Mouse (Mus musculus) 3134 (cell line): ENCODE data around the gene Arhgap25.
"Not testable (repeated sequence)": the region's sequence is repeated elsewhere in the genome, so short reads cannot be mapped to it uniquely, and the experiment has no call there.

Experiments used
- DNase-seq: peaks from one replicate; pipeline ENCODE4 v3.0.0-alpha.2; 2011; ENCODE audit warnings: low spot score; ENCODE audit not compliant: insufficient read length; ENCODE audit errors: extremely low read depth

Gene Arhgap25

DNA sequence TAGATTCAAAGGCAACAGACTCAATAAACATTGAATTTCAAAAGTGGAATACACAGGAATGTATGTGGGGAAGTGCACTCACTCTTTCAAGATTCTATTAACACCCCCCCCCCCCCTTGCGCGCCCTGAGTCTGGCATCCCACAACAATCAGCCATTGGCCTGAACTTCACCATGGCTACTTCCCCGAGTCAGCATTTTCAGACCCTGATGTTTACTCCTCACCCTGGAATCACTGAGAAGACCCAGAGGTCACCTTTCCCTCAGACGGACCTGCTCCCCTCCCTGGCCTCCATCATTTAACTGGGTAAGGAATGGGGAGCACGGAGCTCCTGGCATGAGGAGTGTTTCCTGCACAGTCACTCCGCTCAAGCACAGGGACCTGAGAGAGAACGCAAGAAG is 28.2 kb downstream of the Arhgap25 start:
- DNase-seq, result no peak

- DNase-seq, result no peak
Observed at GRCm38 (mm10) chr6:87503976-87504375, 29.1 kb downstream of the Arhgap25 start.

DNA sequence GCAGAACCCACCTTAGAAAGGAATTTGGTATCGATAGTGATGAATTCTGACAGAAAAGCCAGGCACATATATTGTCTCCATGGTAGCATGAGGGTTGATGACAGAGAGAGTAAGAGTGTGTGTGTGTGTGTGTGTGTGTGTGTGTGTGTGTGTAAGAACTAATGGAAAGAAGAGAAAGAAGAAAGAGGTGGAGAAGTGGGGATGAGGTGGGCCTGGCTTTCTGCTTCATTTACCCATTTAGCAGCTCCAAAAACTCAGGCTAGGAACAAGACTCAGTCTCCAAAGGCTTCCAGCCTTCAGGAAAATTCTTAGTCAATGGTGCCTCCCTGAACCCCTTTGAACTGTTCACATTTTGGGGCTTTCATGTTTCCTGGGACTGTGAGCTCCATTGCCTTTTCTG is 29.5 kb downstream of the Arhgap25 start:
- DNase-seq, result no peak

GRCm38 (mm10) chr6:87502831-87503286 is 30.2 kb downstream of the Arhgap25 start:
- no peak for DNase-seq

GRCm38 (mm10) chr6:87502411-87502810 is 30.6 kb downstream of the Arhgap25 start:
- DNase-seq, result no peak

DNA sequence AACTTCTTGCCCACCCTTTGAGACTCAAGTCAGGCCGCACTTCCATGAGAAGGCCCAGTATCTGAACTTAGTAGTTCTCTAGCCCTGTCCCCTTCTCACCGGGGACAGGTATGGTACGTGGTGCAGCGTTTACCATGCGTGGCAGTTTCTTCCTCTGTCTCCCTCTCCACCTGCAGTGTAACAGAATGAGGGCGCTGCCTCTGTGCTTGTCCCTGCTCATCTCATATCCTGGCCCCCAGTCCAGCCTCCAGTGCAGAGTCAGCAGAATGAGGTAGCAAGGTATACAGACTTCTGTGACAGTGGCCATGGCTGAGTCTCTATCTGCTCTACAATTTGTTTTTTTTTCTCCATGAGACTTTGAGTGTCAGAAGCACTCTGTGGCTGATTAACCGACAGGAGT is 32.4 kb downstream of the Arhgap25 start:
- no peak for DNase-seq

DNA sequence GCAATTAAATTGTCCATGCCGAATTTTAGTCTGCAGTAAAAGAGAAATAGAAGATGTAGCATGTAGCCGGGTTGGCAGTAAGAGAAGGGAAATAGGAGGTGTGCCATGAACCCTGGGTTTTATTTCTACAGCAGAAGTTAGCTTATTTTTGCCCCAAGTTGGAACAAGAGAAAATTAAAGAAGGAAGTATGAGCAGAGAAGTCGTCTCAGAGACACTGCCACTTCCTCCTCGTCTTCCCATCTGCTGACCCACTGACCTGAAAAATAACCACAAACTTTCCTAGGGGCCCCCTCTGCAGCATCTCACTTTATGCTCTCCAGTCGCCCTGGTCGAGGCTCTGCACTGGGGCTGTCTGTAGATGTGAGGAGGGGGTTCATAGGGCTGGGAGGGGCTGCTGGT is 33.3 kb downstream of the Arhgap25 start:
- no peak for DNase-seq

- no peak for DNase-seq
Observed at GRCm38 (mm10) chr6:87496143-87496542, 36.9 kb downstream of the Arhgap25 start.

DNA sequence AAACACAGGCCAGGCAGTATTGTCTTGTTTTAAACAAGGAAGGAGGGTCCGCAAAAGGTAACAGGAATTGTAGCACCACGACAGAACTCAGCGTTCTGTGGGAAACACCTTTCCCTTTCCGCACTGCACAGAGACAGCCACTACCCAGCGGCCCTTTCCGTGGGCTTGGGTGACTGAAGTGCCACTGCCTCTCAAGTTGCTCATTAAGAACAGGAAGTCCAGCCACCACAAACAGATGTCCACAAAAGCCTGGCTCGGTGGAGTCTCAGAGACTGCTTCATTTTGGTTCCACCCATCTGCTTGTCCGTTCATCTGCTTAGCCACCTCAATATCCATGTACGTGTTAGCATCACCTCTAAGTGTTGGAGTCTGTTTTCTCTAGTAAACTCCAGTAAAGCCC is 38.7 kb downstream of the Arhgap25 start:
- DNase-seq, result no peak

GRCm38 (mm10) chr6:87487657-87488426 is 45.2 kb downstream of the Arhgap25 start:
- DNase-seq, result no peak

- no peak for DNase-seq
Observed at GRCm38 (mm10) chr6:87484806-87485205, 48.3 kb downstream of the Arhgap25 start.

GRCm38 (mm10) chr6:87483900-87484289 is 49.2 kb downstream of the Arhgap25 start:
- DNase-seq, result no peak

- no peak for DNase-seq
Observed at GRCm38 (mm10) chr6:87483224-87483899, 49.7 kb downstream of the Arhgap25 start.

DNA sequence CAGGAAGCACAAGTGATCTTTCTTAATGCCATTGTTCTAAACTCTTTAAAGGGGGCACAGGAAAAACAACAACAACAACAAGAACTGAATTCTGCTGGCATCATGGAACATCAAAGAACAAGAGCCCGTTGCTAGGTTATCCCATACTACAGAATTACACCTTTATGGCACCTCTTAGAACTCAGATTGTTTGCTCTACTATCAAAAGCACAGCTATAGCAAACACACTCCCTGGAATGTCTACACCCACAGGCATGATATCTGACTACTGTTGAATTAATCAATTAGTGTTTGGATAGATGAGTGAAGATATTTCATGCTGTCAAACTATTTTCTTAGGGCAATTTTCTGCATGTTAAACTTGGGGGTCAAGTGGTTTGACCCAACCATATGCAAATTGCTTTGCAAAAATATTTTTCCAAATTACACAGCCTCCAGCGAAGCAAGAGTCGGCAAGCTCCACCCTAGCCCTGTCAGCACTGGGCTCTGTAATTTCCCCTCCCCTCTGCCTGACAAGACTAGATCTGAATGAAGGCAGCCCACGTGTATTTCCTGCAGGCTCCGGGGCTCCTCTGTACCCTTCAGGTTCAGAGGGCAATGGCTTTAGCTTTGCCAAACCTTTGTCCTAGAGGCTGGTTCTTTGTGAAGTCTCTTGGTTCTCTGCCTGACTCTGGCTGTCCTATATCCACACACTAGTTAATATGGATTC is 53.6 kb downstream of the Arhgap25 start:
- no peak for DNase-seq

GRCm38 (mm10) chr6:87478847-87479246 is 54.2 kb downstream of the Arhgap25 start:
- no peak for DNase-seq

- DNase-seq, result no peak
Observed at GRCm38 (mm10) chr6:87475223-87475622, 57.8 kb downstream of the Arhgap25 start.

GRCm38 (mm10) chr6:87470098-87470497 is 63.0 kb downstream of the Arhgap25 start:
- not testable (repeated sequence) for DNase-seq

GRCm38 (mm10) chr6:87468372-87468771 is 64.7 kb downstream of the Arhgap25 start:
- DNase-seq, result no peak

DNA sequence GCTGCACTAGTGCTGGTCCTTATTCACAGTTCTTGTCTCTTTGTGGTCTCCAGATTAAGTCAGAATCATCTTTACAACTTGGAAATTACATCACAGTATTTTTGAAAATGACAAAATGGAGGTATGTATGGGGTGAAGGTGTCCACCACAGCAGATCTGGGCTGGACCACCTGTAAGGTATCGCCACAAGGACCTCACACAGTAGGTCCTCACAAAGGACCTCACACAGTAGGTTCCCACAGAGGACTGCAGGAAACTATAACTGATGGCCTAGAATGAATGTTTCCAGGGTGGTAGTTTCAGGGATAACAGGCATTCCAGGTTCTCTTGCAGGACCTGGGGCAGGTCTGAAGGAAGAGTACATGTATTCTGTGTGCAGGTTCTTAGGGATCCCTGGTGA is 65.7 kb downstream of the Arhgap25 start:
- no peak for DNase-seq

- DNase-seq, result peak; percentile 39
Observed at GRCm38 (mm10) chr6:87466221-87466620, 66.8 kb downstream of the Arhgap25 start.

- DNase-seq, result no peak
Observed at GRCm38 (mm10) chr6:87455507-87455906, 77.6 kb downstream of the Arhgap25 start.

DNA sequence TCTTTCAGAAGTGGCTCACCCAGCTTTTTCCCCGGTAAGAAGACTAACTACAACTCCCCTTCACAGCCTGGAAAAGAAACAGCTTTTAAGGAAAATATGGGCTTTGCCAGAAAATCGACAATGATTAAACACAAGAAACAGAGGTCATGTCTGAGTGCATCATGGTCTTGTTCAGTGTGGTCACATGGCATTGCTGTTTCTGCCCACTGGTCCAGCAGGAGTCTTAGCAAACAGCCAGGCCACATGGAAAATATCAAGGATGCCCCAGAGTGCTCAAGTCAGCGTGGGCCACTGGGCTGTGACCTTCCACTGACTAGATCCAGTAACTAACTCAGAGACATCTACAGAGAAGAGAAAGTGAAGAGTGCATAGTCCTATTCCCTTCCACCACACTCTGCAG is 81.3 kb downstream of the Arhgap25 start:
- no peak for DNase-seq
